Mouse (Mus musculus) spleen, adult 12 weeks (tissue): Measurements from ENCODE around the gene Tpm3-rs7.
"Not testable (repeated sequence)": the region's sequence is repeated elsewhere in the genome, so short reads cannot be mapped to it uniquely, and the experiment has no call there.

ENCODE experiments used
- DNase-seq: peaks from one replicate; pipeline ENCODE4 v3.0.0; 2022; ENCODE audit warnings: low spot score

Tpm3-rs7 gene

GRCm38 (mm10) chr14:113314499-113314898 is at the start of gene Tpm3-rs7:
Gene Tpm3-rs7 (plus strand): TSS chr14:113314608.
- not testable (repeated sequence) for DNase-seq

GRCm38 (mm10) chr14:113317023-113317422 is 2.6 kb downstream of the Tpm3-rs7 start:
- DNase-seq = no peak

- no peak for DNase-seq
Measured at GRCm38 (mm10) chr14:113363361-113363760, 49.0 kb downstream of the Tpm3-rs7 start.
